Mouse (Mus musculus) stomach, postnatal 0 days (tissue): ENCODE measurements at regions not wholly inside any gene's neighbourhood (a gene's known extent, or its start where the extent isn't known, plus 50 kb on each side); places are given as distances from the start of the nearest gene placed in this dataset. TPM values are rescaled to one million over a fixed set of nuclear protein-coding genes. Genes with fewer than 3 reads are reported as not detected.
A peak's percentile ranks its signal among the peaks of the same experiment; 100 is the strongest.
"Not testable (repeated sequence)": the region's sequence is repeated elsewhere in the genome, so short reads cannot be mapped to it uniquely, and the experiment has no call there.

Source experiments
- ATAC-seq: fragments of 200-750 bp; cut with Nextera tagmentation; 2 replicates; pipeline ENCODE4 v1.8.0; 2017; ENCODE audit not compliant: low FRiP score, low TSS enrichment
- DNase-seq: peaks from one replicate; pipeline ENCODE4 v3.0.0-alpha.2; 2016; ENCODE audit warnings: low spot score
- H3K27ac ChIP-seq: fragments of 300-500 bp; sonication (generic); replicated peaks from 2 replicates; pipeline ENCODE4 v1.5.1; 2014; ENCODE audit warnings: mild to moderate bottlenecking, control low read depth
- H3K27me3 ChIP-seq: fragments of 300-500 bp; sonication (generic); 2 replicates; pipeline ENCODE4 v1.6.1; 2014; ENCODE audit warnings: low read length; ENCODE audit not compliant: control insufficient read depth, insufficient read depth
- H3K36me3 ChIP-seq: fragments of 300-500 bp; sonication (generic); 2 replicates; pipeline ENCODE4 v1.6.1; 2014; ENCODE audit warnings: low read length, mixed read lengths; ENCODE audit not compliant: control insufficient read depth, insufficient read depth
- H3K4me1 ChIP-seq: fragments of 300-500 bp; sonication (generic); replicated peaks from 2 replicates; pipeline ENCODE4 v1.6.1; 2014; ENCODE audit warnings: antibody characterized with exemption; ENCODE audit not compliant: control insufficient read depth, insufficient read depth
- H3K4me2 ChIP-seq: fragments of 300-500 bp; sonication (generic); replicated peaks from 2 replicates; pipeline ENCODE4 v1.6.1; 2014; ENCODE audit warnings: low read depth, mild to moderate bottlenecking, control low read depth, moderate library complexity
- H3K4me3 ChIP-seq: fragments of 300-500 bp; sonication (generic); 2 replicates; pipeline ENCODE4 v1.5.1; 2014; ENCODE audit warnings: low read depth, low read length, control low read depth
- H3K9ac ChIP-seq: fragments of 300-500 bp; sonication (generic); 2 replicates; pipeline ENCODE4 v1.6.1; 2014; ENCODE audit warnings: mild to moderate bottlenecking, low read length, control low read depth, mixed read lengths
- H3K9me3 ChIP-seq: fragments of 300-500 bp; sonication (generic); 2 replicates; pipeline ENCODE4 v1.6.1; 2016; ENCODE audit warnings: low read length; ENCODE audit not compliant: control insufficient read depth
- CTCF ChIP-seq: IDR thresholded peaks from 2 replicates; pipeline ENCODE4 v1.5.1; 2016; ENCODE audit warnings: antibody characterized with exemption, low read depth, mild to moderate bottlenecking, moderate library complexity
- EP300 ChIP-seq: optimal IDR thresholded peaks from 2 replicates; pipeline ENCODE3; 2016; ENCODE audit warnings: antibody characterized with exemption
- WGBS: fragments of 180-500 bp; shearing (Covaris S2); extraction: QIAGEN DNeasy Blood & Tissue Kit; methylation state at CpG from one replicate; pipeline ENCODE4 v1.1.7; 2014; 5-methylcytosine and 5-hydroxymethylcytosine counted together
- microRNA-seq: library from miRNA; unstranded; fragments of <30 nt; microRNA quantifications from one replicate; pipeline ENCODE4, GENCODE M21; 2016

DNA sequence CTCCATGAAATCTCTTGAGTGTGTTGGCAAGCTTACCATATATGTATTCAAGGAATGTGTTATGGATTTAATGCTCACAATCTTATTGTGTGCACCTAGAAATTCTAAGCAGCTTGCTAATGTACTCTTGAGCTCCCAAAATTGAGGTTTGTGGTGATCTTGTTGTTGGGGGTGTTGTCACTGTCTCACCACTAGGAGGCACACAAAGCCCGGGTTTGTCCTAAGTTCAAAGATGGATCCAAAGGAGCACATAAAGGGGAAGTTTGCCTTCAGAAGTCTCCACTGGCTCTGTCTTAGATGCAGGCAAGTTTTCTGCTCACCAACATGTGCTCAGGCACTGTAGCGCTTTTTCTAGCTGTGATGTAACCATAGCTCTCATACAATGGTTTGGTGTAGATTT, 151.8 kb downstream of the Mrgpra4 start:
- H3K27me3 ChIP-seq: no peaks in the 10 kb centered on the region
- no peaks in the 10 kb centered on the region for H3K4me1 ChIP-seq
- no peak overlapping the region for H3K9ac ChIP-seq
- DNase-seq (no peak), ATAC-seq (no peak)
- H3K4me2 ChIP-seq: no peak overlapping the region
- H3K9me3 ChIP-seq: no peaks in the 10 kb centered on the region
- TF ChIP-seq CTCF (peak; percentile 52), EP300 (no peak)
- 37% methylated on average over 2 of the region's 2 CpGs for WGBS
- H3K4me3 ChIP-seq: no peak overlapping the region
- H3K36me3 ChIP-seq: no peaks in the 10 kb centered on the region
- H3K27ac ChIP-seq: no peak overlapping the region

GRCm38 (mm10) chr7:47781373-47781772, 180.2 kb upstream of the Mrgpra3 start:
- WGBS: 61% methylated on average over 6 of the region's 6 CpGs
- no peak overlapping the region for H3K27ac ChIP-seq
- DNase-seq (no peak), ATAC-seq (no peak)
- no peak overlapping the region for H3K4me3 ChIP-seq
- H3K36me3 ChIP-seq: no peaks in the 10 kb centered on the region
- no peaks in the 10 kb centered on the region for H3K9me3 ChIP-seq
- no peaks in the 10 kb centered on the region for H3K27me3 ChIP-seq
- peak; percentile 25; the same call in 1 of the 2 replicates for TF ChIP-seq CTCF
- TF ChIP-seq EP300: no peak
- no peak overlapping the region for H3K9ac ChIP-seq
- no peak overlapping the region for H3K4me2 ChIP-seq
- no peaks in the 10 kb centered on the region for H3K4me1 ChIP-seq

GRCm38 (mm10) chr7:47747528-47747927, 146.4 kb upstream of the Mrgpra3 start:
- Histone ChIP-seq H3K4me3 (no peak overlapping the region), H3K4me1 (no peaks in the 10 kb centered on the region), H3K9me3 (no peaks in the 10 kb centered on the region), H3K27ac (no peak overlapping the region), H3K36me3 (no peaks in the 10 kb centered on the region), H3K4me2 (no peak overlapping the region), H3K27me3 (no peaks in the 10 kb centered on the region), H3K9ac (no peak overlapping the region)
- ATAC-seq: no peak
- WGBS: 64% methylated on average over 3 of the region's 3 CpGs
- TF ChIP-seq CTCF: no peak
- TF ChIP-seq EP300: no peak
- no peak for DNase-seq

DNA sequence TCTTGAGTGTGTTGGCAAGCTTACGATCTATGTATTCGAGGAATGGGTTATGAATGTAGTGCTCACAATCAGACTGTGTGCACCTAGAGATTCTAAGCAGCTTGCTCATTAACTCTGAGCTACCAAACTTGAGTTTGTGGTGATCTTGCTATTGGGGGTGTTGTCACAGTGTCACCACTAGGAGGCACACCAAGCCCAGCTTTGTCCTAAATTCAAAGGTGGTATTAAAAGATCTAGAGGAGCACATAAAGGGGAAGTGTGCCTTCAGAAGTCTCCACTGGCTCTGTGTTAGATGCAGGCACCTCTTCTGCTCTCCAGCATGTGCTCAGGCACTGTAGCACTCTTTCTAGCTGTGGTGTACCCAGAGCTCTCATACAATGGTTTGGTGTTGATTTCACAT, 138.9 kb upstream of the Mrgpra3 start:
- not testable (repeated sequence) for DNase-seq, H3K9ac ChIP-seq, H3K36me3 ChIP-seq, H3K4me1 ChIP-seq, H3K27ac ChIP-seq, H3K9me3 ChIP-seq, ATAC-seq, H3K4me3 ChIP-seq, H3K4me2 ChIP-seq, H3K27me3 ChIP-seq
- WGBS: 84% methylated on average over 2 of the region's 2 CpGs
- 0 out of 2 replicates have a peak, but pooled peaks have one; percentile 16 for TF ChIP-seq CTCF

DNA sequence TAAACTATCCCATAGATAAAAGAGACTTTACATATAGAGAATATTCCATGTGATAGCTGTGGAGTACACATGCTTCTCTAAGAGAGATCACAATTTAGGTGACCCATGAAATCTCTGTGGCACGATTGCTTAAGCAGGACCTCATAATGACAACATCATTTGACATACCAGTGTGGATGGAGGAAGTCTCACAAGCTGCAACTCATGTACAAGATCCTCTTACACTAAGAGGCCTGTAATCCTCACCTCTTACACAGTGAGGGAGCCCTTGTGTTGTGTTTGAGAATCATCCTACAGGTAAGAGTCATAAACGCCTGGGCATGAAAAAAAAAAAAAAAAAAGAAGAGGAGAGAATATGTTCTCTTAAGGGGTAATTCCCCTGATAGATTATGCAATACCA, 89.9 kb upstream of the Mrgpra3 start:
- H3K27ac ChIP-seq: no peak overlapping the region
- H3K4me1 ChIP-seq: no peaks in the 10 kb centered on the region
- DNase-seq (no peak), ATAC-seq (no peak)
- no peak overlapping the region for H3K4me3 ChIP-seq
- no peak overlapping the region for H3K4me2 ChIP-seq
- WGBS: 67% methylated on average over 2 of the region's 2 CpGs
- no peaks in the 10 kb centered on the region for H3K36me3 ChIP-seq
- no peak for TF ChIP-seq CTCF
- no peak for TF ChIP-seq EP300
- no peaks in the 10 kb centered on the region for H3K9me3 ChIP-seq
- H3K27me3 ChIP-seq: no peaks in the 10 kb centered on the region
- no peak overlapping the region for H3K9ac ChIP-seq

DNA sequence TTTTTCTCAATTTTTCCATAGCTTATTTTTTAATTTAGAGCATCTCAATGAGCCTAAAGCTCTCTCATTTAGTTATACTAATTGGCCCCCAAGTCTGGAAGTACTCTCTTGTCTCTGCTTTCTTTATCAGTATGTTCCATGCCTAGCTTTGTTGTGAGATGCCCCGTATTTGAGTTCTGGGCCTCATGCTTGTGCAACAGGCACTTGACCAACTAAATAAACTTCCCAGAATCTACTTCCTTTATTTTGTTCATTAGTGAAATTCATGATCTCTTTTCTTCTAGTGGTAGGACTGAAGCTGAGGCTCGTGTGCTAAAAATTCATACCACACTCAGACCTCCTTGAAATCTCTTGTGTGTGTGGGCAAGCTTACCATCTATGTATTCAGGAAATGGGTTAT, 75.8 kb upstream of the Mrgpra3 start:
- Histone ChIP-seq H3K4me1 (no peaks in the 10 kb centered on the region), H3K9ac (no peak overlapping the region), H3K4me3 (no peak overlapping the region), H3K27ac (no peak overlapping the region), H3K27me3 (no peaks in the 10 kb centered on the region), H3K36me3 (no peaks in the 10 kb centered on the region), H3K9me3 (no peaks in the 10 kb centered on the region), H3K4me2 (no peak overlapping the region)
- TF ChIP-seq EP300 (no peak), CTCF (no peak)
- 77% methylated on average over 2 of the region's 2 CpGs for WGBS
- no peak for DNase-seq
- ATAC-seq: no peak

Small RNA genes lying in the stretch of these regions (microRNA-seq; reads per million reads assigned to microRNA genes)
- gene Gm22427: not detected
